Mouse (Mus musculus) cortical plate, adult 2 months (tissue): ENCODE results near the gene Rpl3l. TPM values are rescaled to one million over a fixed set of nuclear protein-coding genes. Genes with fewer than 3 reads are reported as not detected.
A peak's percentile ranks its signal among the peaks of the same experiment; 100 is the strongest.

Experiments
- H3K27ac ChIP-seq: fragments of 200-500 bp; 2 replicates; pipeline ENCODE4 v1.5.1; 2012; ENCODE audit warnings: low read length, control low read depth, inconsistent platforms; ENCODE audit not compliant: insufficient read depth
- H3K4me1 ChIP-seq: fragments of 200-500 bp; 2 replicates; pipeline ENCODE4 v1.6.1; 2011; ENCODE audit warnings: low read length; ENCODE audit not compliant: control insufficient read depth, insufficient read depth
- H3K4me3 ChIP-seq: fragments of 200-500 bp; 2 replicates; pipeline ENCODE4 v1.5.1; 2011; ENCODE audit warnings: mild to moderate bottlenecking, low read length, control low read depth; ENCODE audit not compliant: insufficient read depth
- CTCF ChIP-seq: fragments of 200-500 bp; IDR thresholded peaks from 2 replicates; pipeline ENCODE4 v1.5.1; 2011; ENCODE audit warnings: mild to moderate bottlenecking, control low read depth, low read length; ENCODE audit not compliant: insufficient read depth; ENCODE audit errors: extremely low read depth
- POLR2A ChIP-seq: fragments of 200-500 bp; IDR thresholded peaks from 2 replicates; pipeline ENCODE4 v1.6.1; 2011; ENCODE audit warnings: mild to moderate bottlenecking, low read length, control low read depth; ENCODE audit not compliant: insufficient read depth; ENCODE audit errors: extremely low read depth
- polyA plus RNA-seq: library from polyadenylated mRNA; depleted of rRNA; stranded (reverse); fragments of >200 nt; gene quantifications from 2 replicates; pipeline ENCODE4 v1.2.3, GENCODE M21; 2012; rRNA removed

Rpl3l gene
- polyA plus RNA-seq = 0.48 and 0.57 TPM in 2 replicates

- no peak within 1 kb of the TSS for H3K4me3 ChIP-seq
- H3K27ac ChIP-seq = no peak within 1 kb of the TSS
- TF ChIP-seq POLR2A (no peak), CTCF (no peak)
- peaks cover 3% of the 10 kb centered on the region; the same call in 1 of the 2 replicates for H3K4me1 ChIP-seq
Measured at GRCm38 (mm10) chr17:24727618-24728017, at the start of gene Rpl3l. Gene Rpl3l (plus strand): TSS chr17:24727820.

- TF ChIP-seq CTCF (no peak), POLR2A (no peak)
- H3K4me3 ChIP-seq = no peak overlapping the region
- no peak overlapping the region for H3K27ac ChIP-seq
- peaks cover 9% of the 10 kb centered on the region for H3K4me1 ChIP-seq
Measured at GRCm38 (mm10) chr17:24686514-24686913, 41.1 kb upstream of the Rpl3l start.

GRCm38 (mm10) chr17:24687146-24687595 is 40.4 kb upstream of the Rpl3l start:
- TF ChIP-seq CTCF = no peak
- TF ChIP-seq POLR2A = no peak
- peak overlapping the region; percentile 31 for H3K4me3 ChIP-seq
- peaks cover 9% of the 10 kb centered on the region for H3K4me1 ChIP-seq
- no peak overlapping the region for H3K27ac ChIP-seq

GRCm38 (mm10) chr17:24687599-24687998 is 40.0 kb upstream of the Rpl3l start:
- TF ChIP-seq CTCF = no peak
- TF ChIP-seq POLR2A = no peak
- Histone ChIP-seq H3K4me3 (peak overlapping the region; percentile 31), H3K27ac (no peak overlapping the region), H3K4me1 (peaks cover 9% of the 10 kb centered on the region)

DNA sequence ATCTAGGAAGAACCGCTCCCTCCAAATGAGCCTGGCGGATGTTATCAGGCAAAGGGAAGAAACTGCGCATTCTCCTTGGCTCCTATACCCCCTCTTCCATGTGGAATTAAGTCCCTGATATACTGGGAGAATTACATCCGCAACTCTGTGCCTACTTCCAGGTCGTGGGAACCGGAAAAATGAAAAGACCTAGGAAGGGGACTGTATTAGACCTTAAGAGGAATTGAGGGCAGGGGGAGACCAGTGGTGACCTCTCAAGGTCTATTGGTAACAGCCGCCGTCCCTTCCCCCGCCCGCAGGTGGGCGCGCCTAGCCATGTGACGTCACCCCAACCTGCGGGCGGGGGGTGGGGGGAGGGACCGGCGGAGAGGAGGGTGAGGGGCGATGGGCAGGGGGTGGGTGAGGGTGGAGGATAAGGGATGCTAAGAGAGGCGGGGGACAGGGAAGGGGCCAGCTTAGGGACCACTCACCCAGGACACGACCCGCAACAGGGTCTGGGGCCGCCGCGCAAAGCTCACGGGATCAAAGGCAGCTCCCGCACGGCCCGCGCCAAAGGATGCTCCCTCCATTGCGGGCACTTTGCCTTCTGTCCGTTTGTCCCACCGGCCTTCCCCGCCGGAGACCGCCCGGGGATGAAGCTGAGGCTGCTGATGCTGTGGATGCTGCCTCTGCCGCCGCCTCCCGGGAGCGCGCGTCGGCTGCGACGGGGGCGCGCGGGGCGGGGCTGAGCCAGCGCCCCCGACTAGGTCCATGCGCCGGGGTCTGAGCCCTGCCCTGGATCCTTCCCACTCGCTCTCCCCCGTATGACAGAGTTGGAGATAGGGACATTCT is 38.2 kb upstream of the Rpl3l start, which contains the start of gene Syngr3:
Gene Syngr3, minus strand, starts transcription at position 705 of the 831 bp plus-strand sequence.
- Histone ChIP-seq H3K4me3 (peak within 1 kb of the TSS; percentile 97), H3K27ac (peak within 1 kb of the TSS; percentile 98), H3K4me1 (peaks cover 9% of the 10 kb centered on the region)
- peak; percentile 77; the same call in 1 of the 2 replicates for TF ChIP-seq POLR2A
- TF ChIP-seq CTCF = no peak

DNA sequence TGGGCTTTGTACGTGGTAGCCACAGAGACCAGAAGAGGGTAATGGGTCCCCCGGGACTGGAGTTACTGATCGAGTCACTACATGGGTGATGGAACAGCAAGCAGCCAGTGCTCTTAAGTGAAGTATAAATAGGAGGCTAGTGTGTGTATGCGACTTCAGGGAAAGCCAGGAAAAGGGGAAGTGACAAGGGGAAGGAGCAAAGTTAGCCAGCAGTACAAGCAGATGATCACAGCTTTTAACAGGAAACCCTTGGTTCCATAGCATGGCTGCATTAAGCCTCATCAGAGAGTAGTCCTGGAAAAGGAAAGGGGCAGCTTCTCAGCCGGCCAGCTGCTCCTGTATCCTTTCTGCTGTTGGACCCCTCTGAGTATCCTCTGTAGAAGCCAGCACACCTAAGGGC is 35.2 kb upstream of the Rpl3l start:
- H3K4me3 ChIP-seq = no peak overlapping the region
- no peak for TF ChIP-seq CTCF
- no peak for TF ChIP-seq POLR2A
- no peak overlapping the region for H3K27ac ChIP-seq
- H3K4me1 ChIP-seq = peaks cover 12% of the 10 kb centered on the region

- TF ChIP-seq CTCF (no peak), POLR2A (no peak)
- H3K4me3 ChIP-seq = peak overlapping the region; percentile 83
- H3K4me1 ChIP-seq = peaks cover 7% of the 10 kb centered on the region; the same call in 1 of the 2 replicates
- peak overlapping the region; percentile 79; the same call in 1 of the 2 replicates for H3K27ac ChIP-seq
Measured at GRCm38 (mm10) chr17:24695326-24696010, 32.2 kb upstream of the Rpl3l start.

GRCm38 (mm10) chr17:24696011-24696697 is 31.5 kb upstream of the Rpl3l start, which contains the start of the genes Gfer and Noxo1:
Gene Gfer (minus strand): TSS chr17:24696156.
Gene Noxo1 (plus strand): TSS chr17:24696234.
- TF ChIP-seq POLR2A (0 out of 2 replicates have a peak, but pooled peaks have one; percentile 16), CTCF (no peak)
- Histone ChIP-seq H3K4me1 (peaks cover 4% of the 10 kb centered on the region; the same call in 1 of the 2 replicates), H3K27ac (peak within 1 kb of the TSS; percentile 90), H3K4me3 (peak within 1 kb of the TSS; percentile 83)

GRCm38 (mm10) chr17:24697985-24698384 is 29.6 kb upstream of the Rpl3l start:
- H3K4me3 ChIP-seq = no peak overlapping the region
- no peak for TF ChIP-seq CTCF
- TF ChIP-seq POLR2A = no peak
- peaks cover 3% of the 10 kb centered on the region; the same call in 1 of the 2 replicates for H3K4me1 ChIP-seq
- H3K27ac ChIP-seq = no peak overlapping the region
